Mouse (Mus musculus): ENCODE data around the gene Gm19402.
A peak's percentile ranks its signal among the peaks of the same experiment; 100 is the strongest.

Gm19402 gene

DNA sequence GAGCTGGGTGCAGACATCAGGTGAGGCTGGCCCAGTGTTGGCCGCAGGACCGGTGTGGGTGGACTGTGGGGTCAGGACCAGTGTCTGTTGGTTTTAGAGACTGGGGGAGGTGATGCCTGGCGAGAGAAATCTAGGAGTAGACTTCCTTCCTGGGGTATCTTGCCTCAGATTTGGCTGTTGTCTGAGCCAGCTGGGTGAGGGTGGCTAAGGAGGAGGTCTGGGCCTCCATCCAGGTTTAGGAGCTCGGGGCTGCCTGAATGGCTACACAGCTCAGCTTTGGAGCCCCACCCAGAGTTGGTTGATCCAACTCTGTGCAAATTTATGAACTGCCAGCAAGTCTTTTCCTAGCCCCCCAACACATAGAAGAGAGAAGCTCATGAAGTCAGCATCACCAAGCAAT lies 23.2 kb downstream of the Gm19402 start:
- no peak for DNase-seq (ENCODE audit: inconsistent age in 2 of 2, low spot score in 1 of 2)

DNA sequence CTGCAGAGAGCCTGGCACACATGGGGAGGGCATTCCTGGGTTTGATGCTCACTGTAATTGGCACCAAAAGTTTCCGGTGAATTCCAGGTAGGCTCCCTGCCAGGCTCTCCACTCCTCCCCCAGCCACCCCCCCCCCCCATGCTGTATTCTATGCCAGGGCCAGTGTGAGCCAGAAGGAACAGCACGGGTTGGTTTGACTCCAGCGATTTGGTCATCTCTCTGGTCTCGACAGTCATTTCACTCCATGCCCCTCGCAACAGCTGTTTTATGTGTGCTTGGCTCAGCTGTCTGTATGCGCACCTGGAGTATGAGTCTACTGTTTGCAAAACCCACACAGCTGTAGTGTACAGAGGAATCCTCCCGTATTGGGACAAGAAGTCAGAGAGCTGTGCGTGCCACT lies 24.2 kb downstream of the Gm19402 start:
- no peak for DNase-seq (ENCODE audit: inconsistent age in 2 of 2, low spot score in 1 of 2)

DNA sequence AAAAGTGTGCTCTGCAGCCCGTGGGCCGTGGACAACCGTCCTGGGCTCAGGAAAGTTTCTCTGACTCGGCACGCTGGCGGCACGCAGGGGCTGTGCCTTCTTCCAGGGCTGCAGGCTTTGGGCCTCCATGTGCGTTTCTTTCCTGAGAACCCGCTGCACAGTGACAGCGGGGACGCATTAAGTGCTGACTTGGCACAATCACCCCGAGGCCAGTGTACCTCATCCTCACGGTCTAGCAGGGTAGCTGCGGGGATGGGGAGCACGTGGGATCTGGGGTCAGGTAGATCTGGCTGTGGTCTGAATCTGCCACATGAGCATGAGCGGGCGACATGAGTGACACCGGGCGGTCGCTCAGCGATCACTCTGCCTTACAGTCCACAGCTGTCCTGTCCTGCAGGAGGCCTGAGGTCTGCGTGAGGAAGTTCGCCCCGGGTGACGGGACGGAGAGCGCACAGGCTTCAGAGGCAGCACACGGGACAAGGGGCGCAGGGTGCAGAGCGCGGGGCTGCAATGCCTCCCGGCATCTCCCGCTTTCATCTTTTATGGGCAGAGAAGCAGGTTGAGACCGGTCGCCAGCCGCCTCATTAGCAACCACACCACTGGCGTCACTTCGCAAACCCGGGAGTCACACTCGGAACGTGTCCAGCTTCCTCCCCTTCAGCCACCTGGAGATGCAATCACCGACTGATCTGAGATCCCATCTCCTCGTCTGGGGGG lies 26.4 kb downstream of the Gm19402 start:
- no peak for DNase-seq (ENCODE audit: inconsistent age in 2 of 2, low spot score in 1 of 2)

DNA sequence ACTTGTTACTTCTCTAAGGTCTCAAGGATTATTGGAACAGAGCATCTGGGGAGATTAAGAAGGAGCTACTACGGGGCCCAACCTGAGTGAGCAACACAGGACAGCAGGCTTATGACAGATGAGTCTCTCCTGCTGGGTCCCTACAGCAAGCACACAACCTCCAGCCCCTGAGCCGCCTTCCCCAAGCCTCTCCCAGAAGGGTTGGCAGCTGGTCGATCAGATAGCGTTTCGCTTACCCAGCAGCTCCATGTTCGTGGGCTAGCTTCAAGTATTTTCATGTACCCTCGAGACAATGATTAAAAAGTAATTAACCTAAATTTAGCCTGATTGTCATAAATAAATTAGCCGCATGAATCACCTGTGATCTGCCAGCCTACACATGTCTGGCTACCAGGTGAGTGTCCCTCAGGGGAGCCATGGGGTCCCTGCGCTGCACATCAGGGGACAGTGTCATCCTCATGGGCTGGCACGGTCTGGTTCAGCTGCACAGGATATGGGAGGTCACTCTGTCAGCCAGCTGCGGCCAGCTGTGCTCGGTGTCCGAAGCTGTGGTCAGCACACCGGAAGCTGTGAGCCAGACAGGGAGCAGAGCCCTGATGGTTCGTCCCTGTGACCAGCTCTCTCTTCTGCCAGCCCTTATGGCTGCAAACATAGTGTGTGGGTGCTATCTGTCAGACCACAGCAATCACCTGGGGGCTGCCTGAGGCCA lies 32.1 kb downstream of the Gm19402 start:
- DNase-seq (ENCODE audit: inconsistent age in 2 of 2, low spot score in 1 of 2): no peak

DNA sequence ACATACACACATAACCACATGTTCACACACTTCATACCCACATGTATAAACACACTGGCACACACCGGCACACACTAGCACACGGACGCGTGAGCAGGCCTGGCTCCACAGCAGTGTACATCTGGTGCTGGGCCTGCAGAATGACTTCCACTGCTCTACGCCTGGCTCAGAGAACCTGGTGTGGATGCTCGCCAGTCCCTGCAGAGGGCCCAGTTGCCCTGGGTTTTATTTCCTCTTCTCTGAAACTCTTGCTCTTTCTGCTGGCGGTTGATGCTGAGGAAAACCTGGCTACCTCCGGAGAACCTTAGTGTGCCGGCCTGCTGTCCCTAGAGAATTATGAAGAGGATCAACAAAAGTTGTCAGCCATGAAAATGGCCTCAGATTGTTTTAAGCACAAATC lies 38.5 kb downstream of the Gm19402 start:
- DNase-seq (ENCODE audit: inconsistent age in 2 of 2, low spot score in 1 of 2): no peak

DNA sequence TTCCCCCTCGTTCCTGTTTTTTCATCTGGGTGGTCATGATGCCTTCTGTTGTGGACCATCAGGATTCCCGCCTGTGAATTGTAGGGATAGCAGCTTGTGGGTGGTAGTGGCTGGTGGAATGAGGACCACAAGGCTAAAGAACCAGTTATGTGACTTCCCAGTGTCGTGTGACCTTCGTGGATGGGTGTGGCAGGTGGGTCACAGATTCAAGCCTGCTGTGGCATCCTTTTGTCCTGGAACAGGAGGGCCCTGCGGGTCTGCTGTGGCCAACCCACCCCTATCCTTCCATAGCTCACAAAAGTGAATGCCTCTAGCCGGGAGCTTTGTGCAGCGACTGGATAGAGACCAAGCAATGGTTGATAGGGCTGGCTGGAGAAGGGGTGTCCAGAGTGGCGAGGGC lies 42.7 kb downstream of the Gm19402 start:
- no peak for DNase-seq (ENCODE audit: inconsistent age in 2 of 2, low spot score in 1 of 2)

DNA sequence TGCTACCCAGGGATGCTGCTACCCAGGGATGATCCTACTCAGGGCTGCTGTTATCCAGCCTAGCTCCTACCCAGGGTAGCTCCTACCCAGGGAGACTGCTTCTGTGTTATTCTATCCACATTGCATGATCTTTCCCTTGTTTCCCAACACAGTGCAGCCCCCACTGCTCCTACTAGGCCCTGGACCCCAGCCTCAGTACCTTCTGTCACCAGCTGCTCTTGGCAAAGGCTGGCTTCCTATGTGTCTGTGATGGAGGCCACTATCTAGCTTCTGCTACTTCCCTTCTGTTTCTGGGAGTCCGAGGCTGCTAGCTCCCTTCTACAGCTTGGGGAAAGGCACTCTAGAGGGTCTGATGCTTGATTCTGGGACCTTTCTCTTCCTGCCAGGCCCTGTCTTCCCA lies 43.1 kb downstream of the Gm19402 start:
- peak in 1 of 2 experiments; percentile 14 for DNase-seq (ENCODE audit: inconsistent age in 2 of 2, low spot score in 1 of 2)

DNA sequence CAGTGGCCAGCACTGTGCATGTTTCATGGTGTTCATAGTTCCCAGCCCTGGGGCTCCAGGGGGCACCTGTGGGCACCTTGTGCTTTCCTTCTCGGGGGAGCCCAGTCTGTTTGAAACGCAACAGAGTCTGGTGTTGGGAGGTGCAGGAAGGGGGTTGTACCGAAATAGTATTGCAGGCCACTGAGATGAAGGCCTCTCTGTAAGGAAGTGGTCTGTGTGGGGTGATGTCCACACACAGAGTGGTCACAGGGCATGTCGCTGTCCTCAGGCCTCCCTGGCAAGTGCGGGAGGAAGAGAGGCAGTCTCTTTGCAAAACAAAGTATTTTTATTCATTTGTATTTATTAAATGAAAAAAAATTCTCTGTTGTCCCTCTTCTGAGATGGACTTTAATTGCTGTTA lies 45.0 kb downstream of the Gm19402 start:
- no peak for DNase-seq (ENCODE audit: inconsistent age in 2 of 2, low spot score in 1 of 2)

DNA sequence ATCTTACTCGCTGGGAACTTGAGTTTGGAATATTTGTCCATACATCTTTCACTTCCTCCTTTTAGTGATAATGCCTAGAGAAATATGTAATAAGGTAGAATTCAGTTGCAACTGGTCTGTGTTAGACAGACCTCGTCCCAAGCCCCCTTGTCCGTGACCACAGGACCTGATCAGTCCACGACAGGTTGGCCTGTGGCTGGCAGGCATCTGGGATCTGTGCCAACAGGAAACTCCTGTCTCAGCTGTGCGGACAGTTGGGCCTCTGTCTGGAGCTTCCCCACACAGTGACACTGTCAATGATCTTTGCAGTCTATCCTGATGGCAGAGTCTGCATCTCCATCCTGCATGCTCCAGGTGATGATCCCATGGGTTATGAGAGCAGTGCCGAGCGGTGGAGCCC lies 47.4 kb downstream of the Gm19402 start:
- DNase-seq (ENCODE audit: inconsistent age in 2 of 2, low spot score in 1 of 2): no peak
